23 mouse cellular contexts compared by ENCODE assay signal in genomic region chr13:33090546-33090945, GRCm38 (mm10). TPM values are rescaled to one million over a fixed set of nuclear protein-coding genes. Genes with fewer than 3 reads are reported as not detected.
A peak's percentile ranks its signal among the peaks of the same experiment; 100 is the strongest.
DNase-seq lines count a peak whose midpoint lies in the region; TF ChIP-seq lines count a peak whose summit lies in the region.
"Had no signal": no experiment of that assay in that cellular context is flagged by ENCODE, and none has a peak within 500 bp of the region (broad histone marks: within the 10 kb centered on the region; RNA-seq: fewer than 3 reads in every experiment).

No protein-coding gene starts in this region.

- no peak overlapping the region for H3K4me3 ChIP-seq in lung, adult 2 months (replicated peaks; ENCODE audit: extremely low read depth, low read depth, low read length)
- H3K4me3 ChIP-seq: forebrain, embryonic 13.5 days; hindbrain, embryonic 13.5 days; limb, embryonic 13.5 days; liver, embryonic 13.5 days; lung, embryonic 15.5 days; stomach, embryonic 15.5 days had no signal

- DNase-seq in layer of hippocampus, adult 18-20 months (ENCODE audit: low spot score in 2 of 2): peak; percentile 36 to 51
- DNase-seq in layer of hippocampus, postnatal 10 days (ENCODE audit: low spot score in 2 of 2): no peak
- DNase-seq in right cerebral cortex, postnatal 36 days (ENCODE audit: low spot score in 2 of 2): peak; percentile 37 to 64
- DNase-seq in right cerebral cortex, postnatal 4 days: no peak
- peak; percentile 93 for DNase-seq in brain, adult 2 months (ENCODE audit: low read depth, low spot score)
- no peak for DNase-seq in lung, adult 2 months
- DNase-seq in urinary bladder, postnatal 25 days (ENCODE audit: low spot score): no peak
- DNase-seq: cerebellum, adult 8-10 months; heart, postnatal 10 days; kidney, adult 2 months; kidney, postnatal 10 days; liver, embryonic 13.5 days; lung, postnatal 4 days; retina, postnatal 1 day; thymus, adult 2 months had no signal

- TF ChIP-seq POLR2A in lung, adult 2 months (IDR thresholded peaks at IDR 0.05; ENCODE audit: borderline replicate concordance, extremely low read depth, low read depth, low read length): no peak

- 0 out of 2 replicates have a peak, but pooled peaks cover 4% of the 10 kb centered on the region for H3K4me1 ChIP-seq in lung, adult 2 months (ENCODE audit: control insufficient read depth, insufficient read depth, low read length)
- H3K4me1 ChIP-seq: liver, embryonic 13.5 days; stomach, embryonic 15.5 days had no signal

- TF ChIP-seq CTCF in lung, adult 2 months (IDR thresholded peaks at IDR 0.05; ENCODE audit: insufficient read depth, low read length): no peak

- WGBS in lung, adult 2 months: 80% methylated on average over 1 of the region's 1 CpGs

RNA-seq across cellular contexts. Expression of gene Serpinb1b, which starts 12.2 kb away (rescaled TPM):
- total RNA-seq in layer of hippocampus, adult 18-20 months (2021): 1 to 10 TPM in 1 of 2 experiments, under 1 TPM in 1; 0.81 to 1.3 TPM
- 1 to 10 TPM; 1.2 to 1.3 TPM for total RNA-seq in layer of hippocampus, postnatal 10 days (2021)
- 0.12 and 0.44 TPM in 2 replicates for polyA plus RNA-seq in lung, adult 2 months (2012; rRNA removed)
- total RNA-seq: granulocyte monocyte progenitor cell, adult 5-6 weeks; heart, postnatal 10 days had no signal
- polyA plus RNA-seq: heart, embryonic 11.5 days; kidney, adult 2 months; liver, embryonic 13.5 days; lung, embryonic 15.5 days; neural tube, embryonic 11.5 days had no signal

Comparison
In these comparisons a context has a peak if more than half of its experiments do, and no peak if none do; other contexts are left out.
1. DNase-seq: peak in layer of hippocampus, adult 18-20 months (2 of 2), right cerebral cortex, postnatal 36 days (2 of 2) and brain, adult 2 months (single experiment); none in layer of hippocampus, postnatal 10 days (0 of 2), right cerebral cortex, postnatal 4 days (single experiment), lung, adult 2 months (single experiment) and urinary bladder, postnatal 25 days (single experiment).